Mouse (Mus musculus): ENCODE data around the gene Rgs7. TPM values are rescaled to one million over a fixed set of nuclear protein-coding genes. Genes with fewer than 3 reads are reported as not detected.

Rgs7 gene
- polyA plus RNA-seq, 1 experiment = 1.2 TPM

DNA sequence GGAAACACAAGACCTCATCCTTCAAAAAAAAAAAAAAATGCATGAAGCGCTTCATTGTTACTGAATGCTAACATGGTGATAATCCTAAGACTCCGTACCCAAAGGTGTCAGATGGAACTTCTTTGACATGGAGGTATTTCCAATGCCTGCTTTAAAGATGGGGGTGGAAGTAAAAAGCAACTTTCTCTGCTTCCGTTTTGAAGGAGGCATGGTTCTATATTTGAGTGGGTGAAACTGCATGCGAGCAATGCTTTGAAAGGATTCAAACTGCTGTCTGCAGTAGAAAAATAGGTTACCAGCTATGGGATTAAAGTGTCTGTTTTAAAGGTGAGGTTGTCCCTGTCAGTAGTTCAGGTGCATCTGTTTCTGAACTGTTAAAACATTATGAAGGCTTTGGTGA is 100.4 kb downstream of the Rgs7 start:
- H3K27ac ChIP-seq (ENCODE audit: insufficient read depth, low read depth, low read length) = no peak overlapping the region
- WGBS = 91% methylated on average over 4 of the region's 4 CpGs

DNA sequence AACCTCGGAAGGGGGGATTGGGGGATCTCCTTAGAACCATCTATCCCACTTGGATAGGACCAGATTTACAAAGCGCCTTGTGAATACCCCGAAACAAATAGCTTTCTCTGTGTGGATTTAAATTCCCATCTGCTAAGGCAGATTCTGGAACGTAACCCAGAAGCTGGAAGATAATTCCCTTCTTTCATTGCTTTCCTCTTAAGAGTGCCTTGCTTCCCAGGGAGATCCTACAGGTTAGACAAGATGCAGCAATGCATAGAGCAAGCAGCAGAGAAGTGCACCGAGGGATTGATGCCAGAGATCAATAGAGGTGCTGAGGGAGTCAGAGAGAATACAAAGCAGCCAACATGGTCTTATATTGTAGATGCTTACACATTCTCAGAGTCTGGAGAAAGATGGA is 103.0 kb downstream of the Rgs7 start:
- Histone ChIP-seq H3K36me3 (ENCODE audit: control insufficient read depth, insufficient read depth, low read length) (no peaks in the 10 kb centered on the region), H3K27me3 (replicated peaks; ENCODE audit: control insufficient read depth, insufficient read depth, low read length) (no peaks in the 10 kb centered on the region), H3K27ac (ENCODE audit: insufficient read depth, low read depth, low read length) (no peak overlapping the region), H3K4me1 (ENCODE audit: control insufficient read depth, insufficient read depth, low read length) (no peaks in the 10 kb centered on the region), H3K4me3 (ENCODE audit: insufficient read depth, low read depth, low read length) (no peak overlapping the region)
- TF ChIP-seq POLR2A (IDR thresholded peaks at IDR 0.05; ENCODE audit: low read depth, low read length) = no peak
- no peak for TF ChIP-seq CTCF (conservative IDR thresholded peaks at IDR 0.05; ENCODE audit: insufficient read depth, insufficient read length, low read depth, low read length)
- 81% methylated on average over 5 of the region's 5 CpGs for WGBS
- no peak for DNase-seq

More for the DNA sequence above, 100.4 kb downstream of the Rgs7 start:
- H3K4me3 ChIP-seq (ENCODE audit: insufficient read depth, low read depth, low read length) = no peak overlapping the region
- DNase-seq = no peak
- no peak for TF ChIP-seq POLR2A (IDR thresholded peaks at IDR 0.05; ENCODE audit: low read depth, low read length)
- TF ChIP-seq CTCF (conservative IDR thresholded peaks at IDR 0.05; ENCODE audit: insufficient read depth, insufficient read length, low read depth, low read length) = no peak
- no peaks in the 10 kb centered on the region for H3K4me1 ChIP-seq (ENCODE audit: control insufficient read depth, insufficient read depth, low read length)
- no peaks in the 10 kb centered on the region for H3K36me3 ChIP-seq (ENCODE audit: control insufficient read depth, insufficient read depth, low read length)
- H3K27me3 ChIP-seq (replicated peaks; ENCODE audit: control insufficient read depth, insufficient read depth, low read length) = no peaks in the 10 kb centered on the region

DNA sequence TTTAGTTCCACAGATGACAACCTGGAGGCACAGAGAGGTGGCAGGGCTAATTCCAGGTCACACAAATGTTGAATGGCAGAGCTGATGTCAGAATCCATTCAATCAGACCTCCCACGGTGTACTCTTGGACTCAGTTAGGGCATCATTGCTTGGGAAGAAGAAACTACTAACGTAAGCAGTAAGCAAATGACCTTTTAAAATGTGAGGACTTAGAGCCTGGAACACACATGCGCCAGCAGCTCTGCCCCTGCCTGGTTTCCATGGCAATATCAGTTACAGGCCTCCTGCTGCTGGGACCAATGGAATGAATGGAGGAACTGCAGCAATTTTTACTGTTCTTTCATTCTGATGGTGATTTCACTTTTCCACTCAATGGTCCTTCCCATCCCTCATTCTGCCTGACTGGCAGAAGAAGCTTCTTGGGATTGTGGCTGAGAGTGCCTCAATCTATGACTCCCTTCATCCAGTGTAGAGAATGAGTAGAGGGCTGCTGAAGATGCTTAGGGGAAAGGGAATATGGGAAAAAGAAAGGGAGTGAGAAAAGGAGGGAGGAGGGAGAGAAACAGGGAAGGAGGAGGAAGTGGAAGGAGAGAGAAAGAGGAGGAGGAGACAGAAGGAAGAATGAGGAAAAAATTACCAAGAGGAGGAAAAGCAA is 106.6 kb downstream of the Rgs7 start:
- H3K4me3 ChIP-seq (ENCODE audit: insufficient read depth, low read depth, low read length) = no peak overlapping the region
- no peaks in the 10 kb centered on the region for H3K27me3 ChIP-seq (replicated peaks; ENCODE audit: control insufficient read depth, insufficient read depth, low read length)
- DNase-seq = no peak
- H3K36me3 ChIP-seq (ENCODE audit: control insufficient read depth, insufficient read depth, low read length) = no peaks in the 10 kb centered on the region
- WGBS = 45% methylated on average over 3 of the region's 3 CpGs
- no peaks in the 10 kb centered on the region for H3K4me1 ChIP-seq (ENCODE audit: control insufficient read depth, insufficient read depth, low read length)
- no peak overlapping the region for H3K27ac ChIP-seq (ENCODE audit: insufficient read depth, low read depth, low read length)
- no peak for TF ChIP-seq CTCF (conservative IDR thresholded peaks at IDR 0.05; ENCODE audit: insufficient read depth, insufficient read length, low read depth, low read length)
- no peak for TF ChIP-seq POLR2A (IDR thresholded peaks at IDR 0.05; ENCODE audit: low read depth, low read length)

DNA sequence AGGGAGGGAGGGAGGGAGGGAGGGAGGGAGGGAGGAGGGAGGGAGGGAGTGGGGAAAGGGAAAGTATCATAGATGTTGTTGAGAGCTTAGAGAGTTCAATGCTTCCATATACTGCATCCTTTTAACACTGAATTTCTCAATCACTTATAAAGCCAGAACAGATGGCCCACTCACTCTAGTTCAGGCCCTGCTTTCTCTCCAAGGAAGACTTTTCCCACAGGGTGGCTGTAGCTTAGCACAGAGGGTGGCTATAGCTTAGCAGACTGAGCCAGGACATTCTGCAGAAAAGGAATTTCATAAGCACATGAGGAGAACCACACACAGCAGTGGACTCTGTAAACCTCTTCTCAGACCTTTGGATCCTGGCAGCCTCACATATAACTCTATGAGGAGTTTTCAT is 119.7 kb downstream of the Rgs7 start:
- H3K27me3 ChIP-seq (replicated peaks; ENCODE audit: control insufficient read depth, insufficient read depth, low read length) = no peaks in the 10 kb centered on the region
- no peak overlapping the region for H3K4me3 ChIP-seq (ENCODE audit: insufficient read depth, low read depth, low read length)
- TF ChIP-seq POLR2A (IDR thresholded peaks at IDR 0.05; ENCODE audit: low read depth, low read length) (no peak), CTCF (conservative IDR thresholded peaks at IDR 0.05; ENCODE audit: insufficient read depth, insufficient read length, low read depth, low read length) (no peak)
- no peak for DNase-seq
- H3K27ac ChIP-seq (ENCODE audit: insufficient read depth, low read depth, low read length) = no peak overlapping the region
- H3K36me3 ChIP-seq (ENCODE audit: control insufficient read depth, insufficient read depth, low read length) = no peaks in the 10 kb centered on the region
- no peaks in the 10 kb centered on the region for H3K4me1 ChIP-seq (ENCODE audit: control insufficient read depth, insufficient read depth, low read length)

DNA sequence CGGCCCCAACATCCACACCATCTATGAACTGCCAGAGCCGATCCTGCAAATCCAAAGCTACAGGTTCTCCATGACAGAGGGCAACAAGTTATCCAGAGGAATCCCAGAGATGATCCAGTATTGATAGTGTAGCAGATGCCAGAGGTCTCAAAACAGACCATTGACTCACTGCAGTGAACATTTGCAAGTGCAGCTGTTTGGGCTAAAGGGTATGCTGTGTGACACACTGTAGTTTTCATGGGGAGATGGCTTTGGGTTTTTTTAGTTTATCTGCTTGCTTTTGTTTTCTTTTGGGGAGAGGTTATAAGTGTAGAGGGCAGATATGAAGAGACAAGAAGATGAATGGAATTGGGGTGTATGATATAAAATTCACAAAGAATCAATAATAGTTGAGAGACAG is 124.2 kb downstream of the Rgs7 start:
- Histone ChIP-seq H3K36me3 (ENCODE audit: control insufficient read depth, insufficient read depth, low read length) (no peaks in the 10 kb centered on the region), H3K27me3 (replicated peaks; ENCODE audit: control insufficient read depth, insufficient read depth, low read length) (no peaks in the 10 kb centered on the region), H3K4me1 (ENCODE audit: control insufficient read depth, insufficient read depth, low read length) (no peaks in the 10 kb centered on the region), H3K27ac (ENCODE audit: insufficient read depth, low read depth, low read length) (no peak overlapping the region), H3K4me3 (ENCODE audit: insufficient read depth, low read depth, low read length) (no peak overlapping the region)
- DNase-seq = no peak
- TF ChIP-seq POLR2A (IDR thresholded peaks at IDR 0.05; ENCODE audit: low read depth, low read length) (no peak), CTCF (conservative IDR thresholded peaks at IDR 0.05; ENCODE audit: insufficient read depth, insufficient read length, low read depth, low read length) (no peak)
- 96% methylated on average over 2 of the region's 2 CpGs for WGBS

DNA sequence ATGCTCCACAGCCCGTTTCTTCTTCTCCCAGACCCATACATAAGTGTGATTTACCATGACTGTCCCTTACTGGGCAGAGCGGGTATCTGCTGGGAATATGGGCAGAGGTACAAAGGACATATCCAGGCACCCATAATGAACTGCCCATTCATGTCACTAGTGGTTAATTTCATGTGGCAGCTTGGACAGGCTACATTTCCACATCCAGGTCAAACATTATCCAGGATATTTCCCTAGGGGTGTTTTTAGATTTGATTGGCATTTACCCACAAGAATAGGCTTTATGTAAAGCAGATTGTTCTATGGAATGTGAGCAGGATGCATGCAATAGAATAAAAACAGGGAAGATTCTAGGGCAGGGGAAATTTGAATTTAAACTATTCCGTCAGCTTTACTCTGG is 128.7 kb downstream of the Rgs7 start:
- Histone ChIP-seq H3K4me1 (ENCODE audit: control insufficient read depth, insufficient read depth, low read length) (0 out of 2 replicates have a peak, but pooled peaks cover 3% of the 10 kb centered on the region), H3K4me3 (ENCODE audit: insufficient read depth, low read depth, low read length) (no peak overlapping the region), H3K36me3 (ENCODE audit: control insufficient read depth, insufficient read depth, low read length) (no peaks in the 10 kb centered on the region), H3K27ac (ENCODE audit: insufficient read depth, low read depth, low read length) (no peak overlapping the region), H3K27me3 (replicated peaks; ENCODE audit: control insufficient read depth, insufficient read depth, low read length) (no peaks in the 10 kb centered on the region)
- TF ChIP-seq CTCF (conservative IDR thresholded peaks at IDR 0.05; ENCODE audit: insufficient read depth, insufficient read length, low read depth, low read length) (no peak), POLR2A (IDR thresholded peaks at IDR 0.05; ENCODE audit: low read depth, low read length) (no peak)
- no peak for DNase-seq
- WGBS = 79% methylated on average over 3 of the region's 3 CpGs

DNA sequence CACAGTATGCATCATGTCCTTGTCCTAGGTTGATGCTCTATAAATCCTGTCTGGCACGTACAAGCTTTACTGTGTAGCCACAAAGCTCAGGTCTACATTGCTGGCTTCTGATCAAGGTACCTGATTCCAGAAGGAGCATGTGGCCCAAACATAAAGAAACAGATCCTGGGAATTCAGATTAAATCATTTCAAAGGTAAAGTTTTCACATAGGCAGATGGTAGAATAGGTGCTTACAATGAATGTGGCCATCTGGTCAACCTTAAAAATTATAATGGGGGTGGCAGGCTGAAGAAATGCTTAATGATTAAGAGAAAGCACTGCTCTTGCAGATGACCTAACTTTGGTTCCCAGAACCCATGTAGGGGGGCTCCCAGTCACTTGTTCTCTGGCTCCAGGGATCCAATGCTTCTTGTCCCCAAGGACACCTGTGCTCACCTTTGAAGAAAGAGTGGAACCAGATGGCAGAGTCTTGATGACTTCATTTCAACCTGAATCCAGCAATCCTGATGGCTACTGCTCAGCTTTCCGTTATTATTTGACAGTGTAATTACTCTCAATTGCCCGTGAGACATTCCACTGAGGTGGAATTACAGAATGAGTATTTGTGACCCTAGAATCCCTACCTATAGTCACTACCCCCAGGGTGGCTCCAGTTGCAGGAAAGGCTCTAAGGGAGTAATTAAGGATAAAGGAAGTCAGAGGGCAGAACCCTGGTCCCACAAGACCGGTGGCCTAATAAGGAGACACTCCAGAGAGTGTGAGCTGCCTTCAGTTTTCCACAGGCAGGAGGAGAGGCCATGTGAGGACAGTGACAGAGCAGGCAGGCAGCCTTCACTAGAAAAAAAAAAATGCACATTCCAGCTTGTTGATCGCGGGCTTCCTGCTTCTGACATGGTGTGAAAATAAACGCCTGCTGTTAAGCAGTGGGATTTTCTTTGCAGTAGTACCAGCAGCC is 132.6 kb downstream of the Rgs7 start:
- Histone ChIP-seq H3K36me3 (ENCODE audit: control insufficient read depth, insufficient read depth, low read length) (no peaks in the 10 kb centered on the region), H3K27me3 (replicated peaks; ENCODE audit: control insufficient read depth, insufficient read depth, low read length) (no peaks in the 10 kb centered on the region), H3K4me1 (ENCODE audit: control insufficient read depth, insufficient read depth, low read length) (0 out of 2 replicates have a peak, but pooled peaks cover 3% of the 10 kb centered on the region), H3K4me3 (ENCODE audit: insufficient read depth, low read depth, low read length) (no peak overlapping the region), H3K27ac (ENCODE audit: insufficient read depth, low read depth, low read length) (no peak overlapping the region)
- 19% methylated on average over 7 of the region's 7 CpGs for WGBS
- DNase-seq = peak; percentile 45
- TF ChIP-seq POLR2A (IDR thresholded peaks at IDR 0.05; ENCODE audit: low read depth, low read length) = no peak
- TF ChIP-seq CTCF (conservative IDR thresholded peaks at IDR 0.05; ENCODE audit: insufficient read depth, insufficient read length, low read depth, low read length) = no peak
